ENCODE assay signal across 24 mouse cellular contexts in genomic region chr1:137396736-137397135, GRCm38 (mm10).
"Had no signal": no experiment of that assay in that cellular context is flagged by ENCODE, and none has a peak within 500 bp of the region (broad histone marks: within the 10 kb centered on the region; RNA-seq: fewer than 3 reads in every experiment).

No protein-coding gene starts in this region.

- H3K9me3 ChIP-seq: heart, embryonic 13.5 days; heart, embryonic 15.5 days; hindbrain, embryonic 13.5 days; hindbrain, embryonic 15.5 days; limb, embryonic 10.5 days; limb, embryonic 12.5 days had no signal

- H3K4me2 ChIP-seq: heart, embryonic 11.5 days; heart, embryonic 13.5 days; heart, embryonic 15.5 days; hindbrain, embryonic 13.5 days; hindbrain, embryonic 15.5 days; limb, embryonic 12.5 days had no signal

- H3K4me3 ChIP-seq: gastrocnemius, adult 2 months; heart, adult 2 months; heart, embryonic 13.5 days; heart, embryonic 15.5 days; hindbrain, embryonic 13.5 days; hindbrain, embryonic 15.5 days; layer of hippocampus, adult 2 months; left cerebral cortex, adult 2 months; limb, embryonic 10.5 days; limb, embryonic 12.5 days had no signal

- H3K4me1 ChIP-seq: heart, embryonic 15.5 days; hindbrain, embryonic 13.5 days; hindbrain, embryonic 15.5 days; limb, embryonic 10.5 days; limb, embryonic 12.5 days had no signal

- ATAC-seq: hindbrain, postnatal 0 days; intestine, embryonic 16.5 days had no signal

- H3K27me3 ChIP-seq: heart, embryonic 13.5 days; heart, embryonic 15.5 days; hindbrain, embryonic 13.5 days; hindbrain, embryonic 15.5 days had no signal

- H3K9ac ChIP-seq: heart, embryonic 13.5 days; heart, embryonic 15.5 days; hindbrain, embryonic 13.5 days; hindbrain, embryonic 15.5 days; limb, embryonic 12.5 days had no signal

- DNase-seq: gastrocnemius, adult 2 months; gastrocnemius, postnatal 10 days; gastrocnemius, postnatal 25 days; heart, adult 11 months; heart, adult 2 months; heart, postnatal 14 days; heart, postnatal 36 days; kidney, adult 11 months; kidney, adult 2 months; kidney, adult 9 months; kidney, postnatal 10 days; kidney, postnatal 25 days; kidney, postnatal 4 days had no signal

- H3K36me3 ChIP-seq: heart, embryonic 13.5 days; heart, embryonic 15.5 days; hindbrain, embryonic 13.5 days; hindbrain, embryonic 15.5 days; limb, embryonic 10.5 days; limb, embryonic 12.5 days had no signal

- H3K27ac ChIP-seq: gastrocnemius, adult 2 months; heart, adult 2 months; heart, embryonic 13.5 days; heart, embryonic 15.5 days; hindbrain, embryonic 13.5 days; hindbrain, embryonic 15.5 days; hindbrain, postnatal 0 days; layer of hippocampus, adult 2 months; left cerebral cortex, adult 2 months; limb, embryonic 10.5 days; limb, embryonic 12.5 days had no signal
